Mouse (Mus musculus) frontal cortex, postnatal 10 days (tissue): ENCODE results near the gene Ptprcap.
"Not testable (repeated sequence)": the region's sequence is repeated elsewhere in the genome, so short reads cannot be mapped to it uniquely, and the experiment has no call there.

Experiments used
- DNase-seq, 2 experiments: peaks; one replicate each; pipeline ENCODE4 v3.0.0; 2022; ENCODE audit warnings: low spot score in 2 of 2, mixed read lengths in 1 of 2

The Ptprcap gene

DNA sequence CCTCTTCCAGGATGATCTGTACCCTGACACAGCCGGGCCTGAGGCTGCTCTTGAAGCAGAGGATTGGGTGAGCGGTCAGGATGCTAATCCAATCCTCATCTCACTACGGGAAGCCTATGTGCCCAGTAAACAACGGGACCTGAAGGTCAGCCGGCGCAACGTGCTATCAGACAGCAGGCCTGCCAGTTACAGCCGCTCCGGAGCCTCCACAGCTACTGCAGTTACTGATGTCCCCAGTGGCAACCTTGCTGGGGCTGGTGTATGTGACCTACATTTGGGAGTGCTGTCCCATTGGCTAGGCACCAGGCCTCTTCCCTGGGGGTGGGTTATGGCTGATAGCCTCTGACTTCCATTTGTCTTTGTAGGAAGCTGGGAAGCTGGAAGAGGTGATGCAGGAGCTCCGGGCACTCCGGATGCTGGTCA lies at the start of gene Ptprcap:
TSS of gene Ptprcap (plus strand) at position 373 of the 423 bp plus-strand sequence.
- DNase-seq = no peak

DNA sequence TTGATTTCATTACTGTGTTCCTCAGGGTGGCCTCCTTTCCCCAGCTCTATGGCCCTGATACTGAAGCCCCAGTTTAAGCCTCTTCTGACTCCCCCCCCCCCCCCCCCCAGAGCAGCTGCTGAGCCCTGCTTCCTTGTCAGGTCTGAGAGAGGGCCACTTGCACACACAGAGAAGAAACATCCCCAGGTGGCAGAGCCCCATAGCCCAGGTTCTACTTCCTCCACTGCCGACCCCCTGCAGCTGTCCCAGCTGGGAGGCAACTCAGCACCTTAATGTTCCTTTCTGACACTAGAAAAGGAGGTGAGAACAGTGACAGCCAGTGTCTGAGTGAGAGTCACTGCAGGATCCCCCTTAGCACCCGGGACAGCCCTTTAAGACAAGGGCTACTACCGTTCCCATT lies 49.6 kb upstream of the Ptprcap start:
- DNase-seq = no peak

DNA sequence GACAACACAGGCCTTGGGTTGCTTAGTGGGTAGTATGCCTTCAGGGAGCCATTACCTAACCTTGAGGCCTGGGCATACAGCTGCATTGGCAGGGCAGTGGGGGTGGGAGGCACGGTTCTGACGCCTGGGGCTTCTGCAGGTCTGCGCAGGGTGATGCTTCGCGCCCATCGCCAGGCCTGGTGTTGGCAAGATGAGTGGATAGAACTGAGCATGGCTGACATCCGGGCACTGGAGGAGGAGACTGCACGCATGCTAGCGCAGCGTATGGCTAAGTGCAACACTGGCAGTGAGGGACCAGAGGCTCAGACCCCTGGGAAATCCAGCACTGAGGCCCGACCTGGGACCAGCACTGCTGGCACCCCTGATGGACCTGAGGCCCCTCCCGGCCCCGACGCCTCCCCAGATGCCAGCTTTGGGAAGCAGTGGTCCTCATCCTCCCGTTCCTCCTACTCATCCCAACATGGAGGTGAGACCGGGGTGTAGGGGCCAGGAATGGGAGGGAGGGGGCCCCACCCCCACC lies 48.7 kb upstream of the Ptprcap start:
- no peak for DNase-seq

GRCm38 (mm10) chr19:4106654-4107053 lies 46.8 kb upstream of the Ptprcap start:
- DNase-seq = no peak

- DNase-seq = no peak
Observed at GRCm38 (mm10) chr19:4108535-4108934, 44.9 kb upstream of the Ptprcap start.

GRCm38 (mm10) chr19:4112063-4112960 lies 41.1 kb upstream of the Ptprcap start:
- no peak for DNase-seq

DNA sequence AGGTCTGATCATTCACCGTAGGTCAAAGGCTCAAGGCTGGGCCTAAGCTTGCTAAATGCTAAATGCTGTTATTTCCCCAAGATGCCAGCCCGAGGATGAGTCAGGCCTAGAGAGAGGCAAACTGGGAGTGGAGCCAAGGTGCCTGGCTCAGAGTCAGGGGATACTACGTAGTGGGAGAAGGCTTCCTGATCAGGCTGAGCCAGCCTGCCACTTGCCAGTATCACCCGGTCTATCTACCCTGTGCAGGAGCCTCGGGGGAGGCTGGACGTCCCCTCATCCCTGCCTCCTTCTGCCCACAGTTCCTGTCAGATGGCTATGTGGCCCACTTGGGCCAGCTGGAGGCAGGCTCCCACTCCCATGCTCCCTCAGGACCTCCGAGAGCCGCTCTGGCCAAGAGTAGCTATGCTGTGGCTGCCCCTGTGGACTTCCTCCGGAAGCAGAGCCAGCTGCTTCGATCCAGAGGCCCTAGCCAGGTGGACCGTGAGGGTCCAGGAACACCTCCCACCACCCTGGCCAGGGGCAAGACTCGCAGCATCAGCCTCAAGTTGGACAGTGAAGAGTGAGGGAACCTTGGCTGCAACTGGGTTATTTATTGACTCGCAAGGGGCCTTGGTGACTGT lies 40.1 kb upstream of the Ptprcap start:
- DNase-seq = no peak

DNA sequence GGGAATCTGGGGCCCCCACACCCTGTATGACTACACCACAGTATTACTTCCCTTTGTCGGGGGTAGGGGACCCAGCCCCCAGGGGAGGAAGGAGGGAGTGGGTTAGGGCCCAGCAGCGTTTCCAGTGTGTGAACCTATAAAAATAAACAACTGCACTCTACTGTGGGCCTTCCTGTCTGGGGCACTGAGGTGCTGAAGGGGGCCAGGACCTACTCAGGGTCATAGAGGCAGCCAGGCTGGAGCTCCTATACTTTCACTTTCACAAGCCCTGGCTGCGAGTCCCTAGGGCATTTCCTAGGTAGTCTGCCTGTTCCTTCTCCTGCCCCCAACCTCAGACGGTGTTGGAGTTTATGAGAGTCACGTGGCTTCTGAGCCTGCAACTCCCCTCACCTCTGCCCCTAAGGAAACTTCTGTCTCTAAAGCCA lies 39.6 kb upstream of the Ptprcap start:
- DNase-seq = no peak

DNA sequence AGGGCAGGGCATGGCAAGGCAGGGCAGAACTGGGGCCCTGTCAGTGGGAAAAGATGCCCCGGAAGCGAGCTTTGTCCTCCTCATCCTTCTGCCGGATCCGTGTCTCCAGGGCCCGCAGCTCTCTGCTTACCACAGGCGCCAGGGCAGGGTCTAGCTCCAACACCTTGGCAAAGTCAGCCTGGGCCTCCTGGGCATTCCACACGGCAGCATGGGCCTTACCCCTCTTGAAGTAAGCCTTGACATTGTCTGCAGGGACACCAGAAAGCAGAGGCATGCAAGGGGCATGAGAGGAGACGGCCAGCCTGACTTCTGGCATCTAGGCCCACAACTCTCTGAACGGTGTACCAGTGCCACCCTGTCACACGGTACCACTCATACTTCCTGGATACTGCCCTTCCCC lies 38.9 kb upstream of the Ptprcap start:
- no peak for DNase-seq

GRCm38 (mm10) chr19:4115144-4115543 lies 38.3 kb upstream of the Ptprcap start:
- DNase-seq = no peak

- no peak for DNase-seq
Observed at GRCm38 (mm10) chr19:4115816-4116215, 37.6 kb upstream of the Ptprcap start.

GRCm38 (mm10) chr19:4117006-4117405 lies 36.4 kb upstream of the Ptprcap start:
- DNase-seq = no peak

- DNase-seq = no peak
Observed at GRCm38 (mm10) chr19:4118350-4118749, 35.1 kb upstream of the Ptprcap start.

DNA sequence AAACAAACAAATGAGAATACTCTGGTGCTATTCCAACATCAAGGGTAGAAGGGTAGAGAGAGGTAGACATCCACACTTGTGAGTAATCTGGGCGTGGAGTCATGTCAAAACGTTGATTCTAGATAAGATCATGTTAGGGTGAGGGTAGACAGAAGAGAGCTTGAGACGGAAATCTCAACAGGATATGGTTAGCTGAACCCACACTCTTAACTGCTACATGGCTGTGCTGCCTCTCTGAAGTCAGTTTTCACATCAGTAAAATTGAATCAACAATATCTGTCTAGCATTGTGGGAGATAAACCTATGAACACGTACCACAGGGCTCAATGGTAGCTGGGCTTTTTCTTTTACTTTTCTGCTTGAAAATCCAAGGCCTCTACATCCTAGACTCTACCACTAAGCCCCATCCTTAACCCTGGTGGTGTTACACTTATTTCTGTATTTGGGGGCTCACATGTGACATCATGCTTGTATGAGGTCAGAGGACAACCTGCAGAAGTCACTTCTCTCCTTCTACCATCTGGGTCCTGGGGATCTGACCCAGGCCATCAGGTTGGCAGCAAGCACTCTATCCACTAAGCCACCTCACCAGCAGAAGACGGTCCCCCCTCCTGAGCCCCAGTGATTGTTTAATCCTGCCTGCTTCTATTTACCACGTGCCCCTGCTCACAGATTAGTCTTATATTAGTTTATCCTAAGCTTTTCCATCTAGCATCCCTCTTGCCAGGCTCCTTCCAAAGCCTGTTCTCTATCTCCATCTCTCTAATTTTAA lies 33.5 kb upstream of the Ptprcap start:
- DNase-seq = no peak

DNA sequence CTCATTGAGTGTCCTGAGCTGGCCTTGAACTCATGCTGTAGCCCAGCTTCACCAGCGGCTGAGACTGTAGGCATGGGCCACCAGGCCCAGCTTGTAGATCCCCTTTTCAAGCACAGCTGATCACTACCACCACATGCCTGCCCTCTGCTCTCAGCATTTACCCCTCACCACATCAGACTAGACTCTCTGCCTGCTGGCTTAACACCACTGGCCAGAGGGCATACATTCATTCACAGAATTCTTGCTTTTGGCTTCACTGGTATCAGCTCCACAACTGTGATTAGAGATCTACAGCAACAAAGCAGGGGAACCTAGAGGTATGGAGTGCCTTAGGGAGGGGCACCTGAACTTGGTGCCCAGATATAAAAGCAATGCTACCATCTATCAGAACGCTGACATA lies 32.9 kb upstream of the Ptprcap start:
- DNase-seq = no peak

DNA sequence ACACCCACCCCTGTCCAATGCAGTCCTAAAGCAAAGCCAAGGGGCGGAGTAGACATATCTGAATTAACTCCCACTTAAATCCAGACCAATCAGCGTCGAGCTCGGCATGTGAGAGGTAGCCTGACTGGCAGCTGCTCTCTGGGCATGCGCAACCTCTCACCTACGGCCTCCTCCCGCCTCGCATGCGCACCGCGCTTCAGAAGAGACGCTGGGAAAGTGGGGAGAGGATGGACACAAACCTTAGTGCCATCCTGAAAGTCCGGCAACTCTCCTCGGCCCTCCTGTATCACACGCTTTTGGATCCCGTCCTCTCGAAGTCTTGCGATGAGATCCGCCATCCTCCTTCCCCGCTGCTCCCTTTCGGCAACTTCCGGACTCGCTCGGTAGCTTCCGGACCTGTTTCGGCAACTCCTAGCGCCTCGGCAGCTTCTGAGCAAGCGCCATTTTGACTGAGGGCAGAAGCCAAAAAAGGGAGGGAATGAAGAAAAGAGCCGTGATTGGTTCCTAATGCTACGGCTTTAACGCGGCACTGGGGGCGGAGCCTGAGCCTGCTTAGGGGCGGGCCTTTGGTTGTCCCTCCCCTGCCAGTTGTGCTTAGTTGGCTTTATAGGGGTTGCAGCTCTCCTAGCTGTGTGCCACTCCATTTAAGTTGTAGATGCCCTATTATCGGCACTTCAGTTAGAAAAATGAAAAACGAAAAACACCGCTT lies 32.2 kb upstream of the Ptprcap start:
- peak; percentile 96 to 97 for DNase-seq

DNA sequence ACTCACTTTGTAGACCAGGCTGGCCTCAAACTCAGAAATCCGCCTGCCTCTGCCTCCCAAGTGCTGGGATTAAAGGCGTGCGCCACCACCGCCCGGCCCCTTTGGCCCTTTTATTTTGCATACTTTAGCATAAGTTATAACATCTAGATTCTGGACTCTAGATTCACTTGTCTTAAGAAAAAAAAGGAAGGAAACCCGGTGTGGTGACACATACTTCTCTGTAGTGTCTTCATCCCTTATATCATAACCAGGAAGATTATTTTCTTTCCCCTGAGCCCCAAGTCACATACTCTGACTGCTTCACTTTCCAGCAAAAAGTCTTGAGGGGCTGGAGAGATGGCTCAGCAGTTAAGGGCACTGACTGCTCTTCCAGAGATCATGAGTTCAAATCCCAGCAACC lies 31.5 kb upstream of the Ptprcap start:
- DNase-seq = not testable (repeated sequence)

- no peak for DNase-seq
Observed at GRCm38 (mm10) chr19:4122411-4123370, 30.7 kb upstream of the Ptprcap start.

DNA sequence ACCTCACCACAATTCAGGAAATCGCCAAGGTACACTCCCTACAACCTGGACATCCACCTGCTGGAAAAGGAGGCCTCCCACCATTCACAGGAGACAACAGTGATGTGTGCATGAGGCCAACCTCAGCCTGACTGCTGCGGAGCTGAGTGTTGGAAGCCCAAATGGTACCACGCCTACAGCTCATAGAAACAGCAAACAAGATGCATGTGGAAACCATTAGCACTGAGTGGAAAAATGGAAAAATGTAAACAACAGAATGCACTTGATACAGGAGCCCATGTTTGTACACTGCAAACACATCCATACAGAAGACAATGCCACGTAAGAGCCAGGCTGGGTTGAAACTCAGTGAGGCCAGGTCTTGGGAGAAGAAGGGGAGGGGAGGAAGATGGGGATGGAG lies 29.0 kb upstream of the Ptprcap start:
- no peak for DNase-seq

GRCm38 (mm10) chr19:4125268-4125667 lies 28.1 kb upstream of the Ptprcap start:
- DNase-seq = not testable (repeated sequence)
